Mouse (Mus musculus): ENCODE results near the gene Rin2.

- no peak for TF ChIP-seq TAL1 (IDR thresholded peaks at IDR 0.05; ENCODE audit: low read length)
- TF ChIP-seq GATA1 (IDR thresholded peaks at IDR 0.05; ENCODE audit: low read length) = no peak
Measured at GRCm38 (mm10) chr2:145730905-145731304, 55.9 kb downstream of the Rin2 start.
